Mouse (Mus musculus): ENCODE results near the gene AU022252. TPM values are rescaled to one million over a fixed set of nuclear protein-coding genes. Genes with fewer than 3 reads are reported as not detected.

Gene AU022252
- polyA plus RNA-seq, 1 experiment from 2014 or later: 41.3 TPM

DNA sequence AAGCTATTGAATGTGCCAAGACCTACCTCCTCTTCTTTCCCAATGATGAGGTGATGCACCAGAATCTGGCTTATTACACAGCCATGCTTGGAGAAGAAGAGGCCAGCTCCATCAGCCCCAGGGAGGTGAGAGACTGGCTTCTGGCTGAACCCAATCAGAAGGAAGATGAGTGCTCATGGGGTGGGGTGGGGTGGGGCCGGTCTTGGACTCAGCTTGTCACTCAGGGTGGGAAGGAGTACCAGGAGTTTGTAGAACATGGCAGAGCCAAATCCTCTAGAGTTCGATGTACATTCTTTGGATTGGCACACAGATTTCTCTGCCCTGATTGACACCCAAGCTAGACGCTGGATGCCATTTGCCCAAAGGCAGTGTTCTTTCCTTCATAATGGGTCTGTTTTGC, 6.1 kb upstream of the AU022252 start:
- Histone ChIP-seq H3K9me3 (replicated peaks) (no peaks in the 10 kb centered on the region), H3K4me3 (no peak overlapping the region), H3K36me3 (peaks cover 44% of the 10 kb centered on the region), H3K4me1 (peaks cover 16% of the 10 kb centered on the region), H3K27me3 (ENCODE audit: low read depth, poor library complexity, severe bottlenecking) (no peaks in the 10 kb centered on the region), H3K27ac (replicated peaks) (0 out of 2 replicates have a peak overlapping the region, but pooled peaks have one; percentile 84)
- DNase-seq (ENCODE audit: low spot score): no peak
- 81% methylated on average over 3 of the region's 3 CpGs for WGBS

- H3K9me3 ChIP-seq (replicated peaks): no peaks in the 10 kb centered on the region
- H3K27me3 ChIP-seq (ENCODE audit: low read depth, poor library complexity, severe bottlenecking): no peaks in the 10 kb centered on the region
- H3K4me3 ChIP-seq: peak overlapping the region; percentile 94; the same call in 1 of the 2 replicates
- H3K36me3 ChIP-seq: peaks cover 16% of the 10 kb centered on the region
- 87% methylated on average over 3 of the region's 3 CpGs for WGBS
- H3K4me1 ChIP-seq: peaks cover 29% of the 10 kb centered on the region
- H3K27ac ChIP-seq (replicated peaks): no peak overlapping the region
- no peak for DNase-seq (ENCODE audit: low spot score)
Measured at GRCm38 (mm10) chr4:119234348-119234747, 1.8 kb upstream of the AU022252 start.

DNA sequence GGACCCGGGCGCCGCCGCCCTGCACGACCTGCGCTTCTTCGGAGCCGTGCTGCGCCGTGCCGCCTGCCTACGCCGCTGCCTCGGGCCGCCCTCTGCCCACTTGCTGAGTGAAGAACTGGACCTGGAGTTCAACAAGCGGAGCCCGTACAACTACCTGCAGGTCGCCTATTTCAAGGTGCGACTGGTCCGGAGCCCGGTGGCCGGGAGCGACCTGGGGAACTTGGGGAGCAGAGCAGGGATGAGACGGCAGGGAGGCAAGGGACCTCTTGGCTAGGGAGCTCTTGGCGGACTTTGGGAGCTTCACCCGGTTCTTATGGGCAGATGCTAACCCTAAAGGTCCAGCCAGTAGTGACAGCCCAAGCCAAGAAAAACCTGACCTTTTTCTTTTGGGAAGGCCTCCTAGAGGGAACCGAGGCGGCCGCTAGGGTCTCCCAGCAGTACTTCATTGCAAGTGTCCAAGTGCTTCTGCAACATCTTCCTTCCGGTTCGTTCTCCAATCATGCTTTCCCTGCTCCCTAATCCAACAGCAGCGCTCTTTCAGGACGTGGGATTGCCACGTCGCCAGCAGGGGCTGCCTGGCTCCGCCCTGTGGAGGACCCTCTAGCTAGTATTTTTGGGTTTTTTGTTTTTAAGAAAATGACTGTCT, 867 bp upstream of the AU022252 start:
- peaks cover 21% of the 10 kb centered on the region for H3K36me3 ChIP-seq
- peaks cover 27% of the 10 kb centered on the region for H3K4me1 ChIP-seq
- peak overlapping the region; percentile 83 for H3K27ac ChIP-seq (replicated peaks)
- H3K4me3 ChIP-seq: peak overlapping the region; percentile 94
- under 1% methylated on average over 36 of the region's 36 CpGs for WGBS
- H3K27me3 ChIP-seq (ENCODE audit: low read depth, poor library complexity, severe bottlenecking): no peaks in the 10 kb centered on the region
- peak; percentile 73 for DNase-seq (ENCODE audit: low spot score)
- H3K9me3 ChIP-seq (replicated peaks): no peaks in the 10 kb centered on the region

DNA sequence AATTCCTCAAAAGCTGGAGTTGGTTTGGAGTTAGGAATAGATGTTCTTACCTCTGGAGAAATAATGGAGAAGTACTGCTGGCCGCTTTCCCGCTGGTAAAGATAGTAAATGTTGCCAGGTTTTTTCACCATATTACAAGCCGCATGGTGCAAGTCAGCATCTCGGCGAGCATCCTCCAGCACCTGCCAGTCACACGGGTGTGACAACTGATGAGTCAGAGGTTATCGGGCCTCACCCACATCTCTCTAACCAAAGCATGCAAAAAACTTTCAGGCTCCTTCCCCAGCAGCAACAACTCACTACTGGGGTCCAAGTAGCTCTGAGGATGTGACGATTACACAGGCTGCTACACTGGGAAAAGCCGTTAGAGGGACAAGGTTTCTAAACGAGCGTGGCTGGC, 5.8 kb downstream of the AU022252 start:
- Histone ChIP-seq H3K27ac (replicated peaks) (no peak overlapping the region), H3K36me3 (peaks cover 61% of the 10 kb centered on the region), H3K9me3 (replicated peaks) (no peaks in the 10 kb centered on the region), H3K27me3 (ENCODE audit: low read depth, poor library complexity, severe bottlenecking) (no peaks in the 10 kb centered on the region), H3K4me1 (peaks cover 6% of the 10 kb centered on the region), H3K4me3 (no peak overlapping the region)
- WGBS: 95% methylated on average over 11 of the region's 11 CpGs
- no peak for DNase-seq (ENCODE audit: low spot score)

DNA sequence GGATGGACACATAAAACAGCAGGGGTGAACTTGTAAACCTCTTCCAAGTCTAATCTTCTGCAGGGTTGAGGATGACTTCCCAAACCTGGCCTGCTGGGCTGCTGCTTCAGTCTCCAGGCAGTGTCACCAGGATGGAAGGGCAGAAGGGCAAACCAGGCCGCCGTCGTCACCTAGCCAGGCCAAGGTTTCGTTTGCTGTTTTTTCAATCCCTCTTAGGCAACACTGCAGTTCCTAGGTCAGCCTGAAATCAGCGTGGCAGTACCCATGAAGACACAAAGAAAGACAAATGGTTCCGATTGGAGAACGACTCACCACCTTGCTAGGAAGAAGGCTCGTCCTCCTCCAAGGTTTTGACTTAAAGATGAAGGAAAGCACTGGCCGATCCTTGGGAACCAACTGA, 6.8 kb downstream of the AU022252 start:
- 95% methylated on average over 9 of the region's 9 CpGs for WGBS
- H3K9me3 ChIP-seq (replicated peaks): no peaks in the 10 kb centered on the region
- H3K4me1 ChIP-seq: no peaks in the 10 kb centered on the region
- no peak overlapping the region for H3K4me3 ChIP-seq
- no peak overlapping the region for H3K27ac ChIP-seq (replicated peaks)
- no peaks in the 10 kb centered on the region for H3K27me3 ChIP-seq (ENCODE audit: low read depth, poor library complexity, severe bottlenecking)
- no peak for DNase-seq (ENCODE audit: low spot score)
- H3K36me3 ChIP-seq: peaks cover 61% of the 10 kb centered on the region

DNA sequence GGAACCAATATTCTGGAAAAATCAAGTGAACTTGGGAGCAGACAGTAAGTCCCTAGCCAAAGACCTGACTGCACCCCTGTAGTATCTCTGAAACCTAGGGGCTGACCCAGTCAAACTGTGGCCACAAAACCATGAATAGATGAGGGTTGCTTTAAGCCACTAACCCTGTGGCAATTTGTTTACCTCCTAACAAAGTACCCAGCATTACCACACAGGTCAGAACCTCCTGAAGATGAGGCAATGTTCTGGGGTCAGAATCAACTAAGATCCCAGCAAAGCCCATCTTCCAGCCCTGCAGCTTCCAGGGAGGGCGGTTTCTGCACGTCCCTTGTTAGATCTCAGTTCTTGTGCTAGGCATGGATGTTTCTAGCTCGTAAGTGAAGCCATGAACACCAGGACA, 8.0 kb downstream of the AU022252 start:
- H3K4me3 ChIP-seq: no peak overlapping the region
- peaks cover 61% of the 10 kb centered on the region for H3K36me3 ChIP-seq
- H3K9me3 ChIP-seq (replicated peaks): no peaks in the 10 kb centered on the region
- H3K27me3 ChIP-seq (ENCODE audit: low read depth, poor library complexity, severe bottlenecking): no peaks in the 10 kb centered on the region
- no peaks in the 10 kb centered on the region for H3K4me1 ChIP-seq
- no peak for DNase-seq (ENCODE audit: low spot score)
- H3K27ac ChIP-seq (replicated peaks): no peak overlapping the region
- 95% methylated on average over 3 of the region's 3 CpGs for WGBS

- Histone ChIP-seq H3K27me3 (ENCODE audit: low read depth, poor library complexity, severe bottlenecking) (no peaks in the 10 kb centered on the region), H3K36me3 (peaks cover 60% of the 10 kb centered on the region), H3K27ac (replicated peaks) (no peak overlapping the region), H3K9me3 (replicated peaks) (no peaks in the 10 kb centered on the region), H3K4me1 (no peaks in the 10 kb centered on the region), H3K4me3 (no peak overlapping the region)
- 84% methylated on average over 1 of the region's 1 CpGs for WGBS
- DNase-seq (ENCODE audit: low spot score): no peak
Measured at GRCm38 (mm10) chr4:119223696-119224095, 8.8 kb downstream of the AU022252 start.

DNA sequence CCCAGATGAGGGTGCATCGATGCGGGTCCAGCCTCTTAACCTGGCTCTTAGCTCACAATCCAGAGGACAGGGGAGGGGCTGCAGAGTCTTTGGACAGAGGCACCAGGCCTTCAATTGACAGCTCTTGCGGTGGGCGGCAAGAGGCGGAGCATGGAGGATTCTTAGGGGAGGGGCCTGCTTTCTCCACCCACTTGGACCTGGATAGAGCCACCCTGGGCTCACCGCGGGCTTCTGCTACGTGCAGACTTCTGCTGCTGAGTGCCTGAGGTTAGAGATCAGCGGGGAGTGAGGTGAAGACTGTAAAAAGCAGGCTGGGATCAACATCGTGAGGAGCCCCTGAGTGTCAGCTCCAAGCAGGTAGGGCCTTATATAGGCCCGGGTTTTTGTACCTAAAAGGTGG, 14.3 kb downstream of the AU022252 start, which contains the start of gene Tmem269:
TSS of gene Tmem269 (minus strand) at position 49 of the 400 bp plus-strand sequence.
- 10% methylated on average over 11 of the region's 11 CpGs for WGBS
- H3K27ac ChIP-seq (replicated peaks): no peak within 1 kb of the TSS
- H3K27me3 ChIP-seq (ENCODE audit: low read depth, poor library complexity, severe bottlenecking): no peaks in the 10 kb centered on the region
- DNase-seq (ENCODE audit: low spot score): no peak
- no peak within 1 kb of the TSS; the same call in 1 of the 2 replicates for H3K4me3 ChIP-seq
- no peaks in the 10 kb centered on the region for H3K9me3 ChIP-seq (replicated peaks)
- peaks cover 11% of the 10 kb centered on the region for H3K4me1 ChIP-seq
- H3K36me3 ChIP-seq: peaks cover 8% of the 10 kb centered on the region

- H3K4me3 ChIP-seq: no peak overlapping the region
- no peaks in the 10 kb centered on the region for H3K27me3 ChIP-seq (ENCODE audit: low read depth, poor library complexity, severe bottlenecking)
- WGBS: 82% methylated on average over 8 of the region's 8 CpGs
- DNase-seq (ENCODE audit: low spot score): no peak
- H3K9me3 ChIP-seq (replicated peaks): no peaks in the 10 kb centered on the region
- H3K36me3 ChIP-seq: no peaks in the 10 kb centered on the region
- H3K4me1 ChIP-seq: peaks cover 11% of the 10 kb centered on the region
- no peak overlapping the region for H3K27ac ChIP-seq (replicated peaks)
Measured at GRCm38 (mm10) chr4:119216667-119217066, 15.8 kb downstream of the AU022252 start.

- Histone ChIP-seq H3K27ac (replicated peaks) (no peak overlapping the region), H3K4me1 (peaks cover 9% of the 10 kb centered on the region), H3K36me3 (peaks cover 20% of the 10 kb centered on the region), H3K9me3 (replicated peaks) (no peaks in the 10 kb centered on the region), H3K4me3 (no peak overlapping the region), H3K27me3 (ENCODE audit: low read depth, poor library complexity, severe bottlenecking) (no peaks in the 10 kb centered on the region)
- 21% methylated on average over 8 of the region's 8 CpGs for WGBS
- peak; percentile 62 for DNase-seq (ENCODE audit: low spot score)
Measured at GRCm38 (mm10) chr4:119204672-119205071, 27.8 kb downstream of the AU022252 start.

DNA sequence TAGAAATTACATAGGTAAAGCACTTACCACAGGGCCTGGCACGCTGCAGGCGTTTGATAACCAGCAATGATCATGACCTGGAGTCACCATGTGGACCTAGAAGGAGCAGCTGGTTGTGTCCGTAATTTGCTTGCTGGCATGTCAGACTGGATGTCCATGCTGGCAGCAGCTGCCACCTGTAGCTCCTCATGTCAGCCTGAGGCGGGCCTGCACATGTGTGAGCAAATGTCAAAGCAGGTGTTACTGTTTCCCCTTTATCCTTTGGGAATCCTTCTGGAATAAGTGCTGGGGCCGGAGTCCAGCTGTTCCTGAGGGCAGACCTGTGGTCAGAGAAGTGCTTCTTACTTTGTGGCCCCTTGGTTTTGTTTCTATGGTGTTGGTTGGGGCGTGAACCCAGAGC, 34.4 kb downstream of the AU022252 start:
- DNase-seq (ENCODE audit: low spot score): no peak
- H3K9me3 ChIP-seq (replicated peaks): no peaks in the 10 kb centered on the region
- peaks cover 30% of the 10 kb centered on the region for H3K4me1 ChIP-seq
- no peak overlapping the region for H3K27ac ChIP-seq (replicated peaks)
- H3K27me3 ChIP-seq (ENCODE audit: low read depth, poor library complexity, severe bottlenecking): no peaks in the 10 kb centered on the region
- 90% methylated on average over 6 of the region's 6 CpGs for WGBS
- H3K36me3 ChIP-seq: peaks cover 31% of the 10 kb centered on the region
- no peak overlapping the region for H3K4me3 ChIP-seq

DNA sequence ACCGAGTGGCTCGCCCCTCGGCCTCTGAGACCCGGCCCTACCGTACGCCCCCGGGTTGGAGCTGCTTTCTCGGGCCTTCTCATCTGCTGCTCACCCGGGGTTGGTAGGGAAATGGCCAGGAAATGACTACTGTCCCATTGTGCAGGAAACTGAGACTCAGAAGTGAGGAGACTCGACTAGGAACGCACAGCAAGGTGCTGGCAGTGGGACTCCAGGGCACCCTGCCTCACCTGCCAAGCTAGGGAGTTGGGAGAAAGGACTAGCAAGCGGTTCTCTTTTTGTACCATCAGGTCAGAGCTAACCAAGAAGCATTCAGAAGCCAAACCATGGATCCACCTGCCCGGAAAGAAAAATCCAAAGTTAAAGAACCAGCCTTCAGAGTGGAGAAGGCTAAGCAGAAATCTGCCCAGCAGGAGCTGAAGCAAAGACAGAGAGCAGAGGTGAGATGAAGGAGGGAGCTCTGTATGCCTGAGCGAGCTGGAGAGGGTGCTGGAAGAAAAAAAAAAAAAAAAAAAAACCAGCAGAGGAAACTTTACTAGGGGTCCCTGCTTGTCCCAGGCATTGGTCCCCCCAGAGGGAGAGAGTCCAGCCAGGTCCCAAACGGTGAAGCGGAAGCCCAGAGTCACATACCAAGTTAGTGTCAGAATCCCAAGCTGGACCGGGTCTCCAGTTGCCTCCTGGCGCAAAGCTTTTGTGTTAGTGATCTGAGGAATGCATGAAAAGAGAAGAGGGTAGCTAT, 36.8 kb downstream of the AU022252 start:
- H3K27me3 ChIP-seq (ENCODE audit: low read depth, poor library complexity, severe bottlenecking): no peaks in the 10 kb centered on the region

DNA sequence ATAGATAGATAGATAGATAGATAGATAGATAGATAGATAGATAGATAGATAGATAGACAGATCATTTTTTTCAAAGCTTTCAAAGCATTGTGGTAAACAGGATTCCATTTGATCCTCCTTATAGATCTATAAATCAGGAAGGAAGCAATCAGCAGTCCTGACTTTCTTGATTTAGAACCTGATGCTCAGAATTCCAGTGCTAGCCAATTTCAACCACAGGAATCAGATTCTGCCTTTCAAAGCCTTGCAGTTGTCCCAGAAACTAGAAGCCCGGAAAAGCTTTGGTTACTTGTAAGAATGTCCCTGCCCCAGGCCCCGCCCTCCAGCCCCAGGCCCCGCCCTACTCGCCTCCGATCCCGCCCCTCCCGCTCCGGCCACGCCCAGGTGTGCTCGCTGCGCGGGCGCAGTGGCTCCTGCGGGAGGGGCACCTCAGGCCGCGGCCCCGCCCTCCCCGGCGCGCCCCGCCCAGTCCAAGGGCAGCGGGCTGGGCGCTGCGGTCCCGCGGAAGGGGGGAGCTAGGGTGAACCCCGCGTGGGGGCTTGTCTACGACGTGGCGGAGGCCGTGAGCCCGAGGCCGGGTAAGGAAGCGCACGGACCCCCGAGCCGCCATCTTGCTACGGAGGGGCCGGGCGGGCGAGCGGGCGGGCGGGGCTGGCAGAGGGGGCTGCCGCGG, 37.5 kb downstream of the AU022252 start, which contains the start of gene Svbp:
TSS of gene Svbp (plus strand) at position 398 of the 673 bp plus-strand sequence.
- peak within 1 kb of the TSS; percentile 68 for H3K4me3 ChIP-seq
- no peaks in the 10 kb centered on the region for H3K9me3 ChIP-seq (replicated peaks)
- H3K36me3 ChIP-seq: peaks cover 12% of the 10 kb centered on the region
- H3K4me1 ChIP-seq: peaks cover 30% of the 10 kb centered on the region
- peak within 1 kb of the TSS; percentile 93 for H3K27ac ChIP-seq (replicated peaks)
- under 1% methylated on average over 46 of the region's 47 CpGs for WGBS
- DNase-seq (ENCODE audit: low spot score): peak; percentile 93
- no peaks in the 10 kb centered on the region for H3K27me3 ChIP-seq (ENCODE audit: low read depth, poor library complexity, severe bottlenecking)

More for the DNA sequence above, 36.8 kb downstream of the AU022252 start:
- H3K4me1 ChIP-seq: peaks cover 30% of the 10 kb centered on the region
- H3K4me3 ChIP-seq: peak overlapping the region; percentile 68
- H3K27ac ChIP-seq (replicated peaks): peak overlapping the region; percentile 93
- WGBS: 12% methylated on average over 18 of the region's 18 CpGs
- no peaks in the 10 kb centered on the region for H3K9me3 ChIP-seq (replicated peaks)
- DNase-seq (ENCODE audit: low spot score): no peak
- H3K36me3 ChIP-seq: peaks cover 17% of the 10 kb centered on the region

All from midbrain, embryonic 10.5 days (tissue).